Mouse (Mus musculus): Measurements from ENCODE around the gene Casc1.
"Not testable (repeated sequence)": the region's sequence is repeated elsewhere in the genome, so short reads cannot be mapped to it uniquely, and the experiment has no call there.

DNA sequence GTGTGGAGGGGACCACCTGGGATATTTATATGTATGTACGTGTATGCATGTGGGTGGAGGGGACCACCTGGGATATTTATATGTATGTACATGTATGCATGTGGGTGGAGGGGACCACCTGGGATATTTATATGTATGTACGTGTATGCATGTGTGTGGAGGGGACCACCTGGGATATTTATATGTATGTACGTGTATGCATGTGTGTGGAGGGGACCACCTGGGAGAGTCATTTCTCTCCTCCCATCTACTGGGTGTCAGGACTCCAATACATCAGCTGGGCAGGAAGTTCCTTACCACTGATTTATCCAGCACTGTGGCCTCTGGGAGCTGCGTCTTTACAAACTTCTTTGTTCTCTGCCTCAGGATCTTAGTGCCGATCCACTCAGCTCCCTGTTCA is 77.8 kb downstream of the Casc1 start:
- not testable (repeated sequence) for TF ChIP-seq CTCF (IDR thresholded peaks at IDR 0.05; ENCODE audit: borderline replicate concordance, insufficient read depth, low read depth, low read length); POLR2A (IDR thresholded peaks at IDR 0.05; ENCODE audit: borderline replicate concordance, insufficient read depth, low read length)
